Mouse (Mus musculus) MN1 (cell line): ENCODE data around the gene Ankra2.

Experiments
- DNase-seq: peaks from one replicate; pipeline ENCODE4 v3.0.0-alpha.2; 2016; ENCODE audit warnings: low spot score

Ankra2 gene

GRCm38 (mm10) chr13:98296072-98296471 lies 33.2 kb downstream of the Ankra2 start:
- no peak for DNase-seq

DNA sequence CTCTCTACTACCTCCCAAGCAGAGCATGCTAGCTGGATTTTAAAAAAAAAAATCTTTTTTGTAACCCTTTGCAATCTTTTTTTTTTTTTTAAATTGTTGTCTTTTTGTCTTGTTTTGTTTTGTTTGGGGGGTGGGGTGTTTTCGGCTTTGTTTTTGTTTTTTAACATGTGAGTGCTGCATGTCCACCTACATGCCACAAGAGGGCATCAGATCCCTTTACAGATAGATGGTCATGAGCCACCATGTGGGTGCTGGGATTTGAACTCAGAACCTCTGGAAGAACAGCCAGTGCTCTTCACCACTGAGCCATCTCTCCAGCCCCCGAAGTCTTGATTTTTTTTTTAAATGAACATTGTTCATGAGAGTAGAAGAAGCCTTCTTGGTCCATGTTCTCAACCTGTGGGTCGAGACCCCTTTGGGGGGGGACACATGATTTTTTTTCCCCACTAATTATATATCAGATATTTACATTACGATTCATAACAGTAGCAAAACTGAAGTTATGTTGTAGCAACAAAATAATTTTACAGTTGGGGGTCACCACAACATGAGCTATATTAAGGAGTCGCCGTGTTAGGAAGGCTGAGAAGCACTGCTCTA lies 35.1 kb downstream of the Ankra2 start:
- DNase-seq = peak; percentile 49

DNA sequence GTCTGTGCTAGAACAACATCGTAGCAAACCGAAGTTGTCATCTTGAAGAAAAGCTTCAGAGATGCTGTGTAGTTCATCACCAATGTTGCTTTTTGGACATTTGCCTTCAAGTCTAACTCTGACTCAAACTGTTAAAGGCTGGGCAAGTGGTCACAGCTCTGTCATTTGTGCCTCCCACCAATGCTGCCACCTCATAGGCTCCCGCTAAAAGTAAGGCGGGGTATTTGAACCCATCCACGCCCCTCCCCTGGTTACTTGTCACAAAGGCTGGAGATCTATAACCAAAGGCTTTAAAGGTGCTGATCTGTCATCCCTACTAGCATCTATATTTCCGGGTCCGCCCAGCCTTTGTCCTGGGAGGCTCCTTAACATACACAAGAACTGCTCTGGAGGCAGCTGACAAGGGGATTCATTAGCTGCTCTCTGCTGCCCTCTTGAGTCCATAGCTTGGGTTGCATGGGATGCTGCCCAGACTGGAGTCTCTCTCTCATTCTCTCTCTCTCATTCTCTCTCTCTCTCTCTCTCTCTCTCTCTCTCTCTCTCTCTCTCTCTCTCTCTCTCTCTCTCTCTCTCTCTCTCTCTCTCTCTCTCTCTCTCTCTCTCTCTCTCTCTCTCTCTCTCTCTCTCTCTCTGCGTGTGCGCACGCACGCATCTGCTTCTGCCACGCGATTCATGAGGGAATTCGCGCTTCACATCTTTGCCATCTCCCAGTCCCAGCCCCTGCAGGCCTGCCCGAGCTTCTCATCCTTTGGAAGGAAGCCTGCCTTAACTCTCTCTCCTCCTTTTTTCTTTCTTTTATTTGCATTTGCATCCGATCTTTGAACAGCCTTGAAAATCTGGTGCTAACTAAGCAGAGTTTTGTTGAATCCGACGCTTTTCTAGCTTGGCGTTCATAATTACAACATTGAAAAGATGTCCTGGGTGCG lies 36.2 kb downstream of the Ankra2 start:
- peak; percentile 99 for DNase-seq

GRCm38 (mm10) chr13:98305257-98305656 lies 42.4 kb downstream of the Ankra2 start:
- DNase-seq = no peak

DNA sequence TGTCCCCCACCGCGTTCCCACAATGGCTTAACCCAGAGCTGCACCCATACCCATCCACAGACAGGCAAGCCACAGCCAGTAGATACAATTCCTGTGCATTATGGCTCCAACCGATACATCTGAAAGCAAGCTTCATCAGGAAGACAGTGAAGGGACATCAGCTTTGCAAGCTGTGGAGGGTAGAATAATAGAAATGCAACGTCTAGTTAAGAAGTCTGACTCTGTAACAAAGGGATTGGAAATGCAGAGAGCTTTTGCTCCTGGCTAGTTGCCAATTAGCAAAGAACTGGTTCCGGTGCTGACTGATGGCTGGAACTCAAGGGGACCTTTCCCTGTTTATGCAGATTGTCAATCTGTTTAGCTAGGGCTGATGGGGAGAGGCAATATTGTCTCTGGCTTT lies 43.5 kb downstream of the Ankra2 start:
- DNase-seq = peak; percentile 62

- DNase-seq = no peak
These were observed 44.1 kb downstream of the Ankra2 start for GRCm38 (mm10) chr13:98306852-98307475.

- peak; percentile 83 for DNase-seq
These were observed 45.1 kb downstream of the Ankra2 start for GRCm38 (mm10) chr13:98308004-98308403.

DNA sequence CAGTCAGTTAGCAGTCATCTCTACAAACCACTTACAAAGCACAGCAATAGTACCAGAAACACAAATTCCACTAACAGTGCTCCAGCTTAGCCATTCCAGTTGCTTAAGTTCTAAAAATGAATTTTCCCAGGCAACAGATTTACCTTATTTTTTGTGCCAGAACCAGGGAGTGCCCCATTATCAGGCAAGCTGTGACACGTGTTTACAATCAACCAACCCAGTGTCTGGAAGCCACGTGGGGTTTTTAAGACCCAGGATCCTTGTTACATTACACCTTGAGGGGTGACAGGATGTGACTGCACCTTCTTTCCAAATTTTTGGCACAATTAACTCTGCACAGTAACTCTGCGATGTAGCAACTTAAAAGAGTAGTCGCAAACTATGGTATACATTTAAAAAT lies 45.9 kb downstream of the Ankra2 start:
- peak; percentile 25 for DNase-seq

GRCm38 (mm10) chr13:98311597-98311996 lies 48.7 kb downstream of the Ankra2 start:
- peak; percentile 40 for DNase-seq

GRCm38 (mm10) chr13:98313631-98314030 lies 50.8 kb downstream of the Ankra2 start:
- DNase-seq = no peak

DNA sequence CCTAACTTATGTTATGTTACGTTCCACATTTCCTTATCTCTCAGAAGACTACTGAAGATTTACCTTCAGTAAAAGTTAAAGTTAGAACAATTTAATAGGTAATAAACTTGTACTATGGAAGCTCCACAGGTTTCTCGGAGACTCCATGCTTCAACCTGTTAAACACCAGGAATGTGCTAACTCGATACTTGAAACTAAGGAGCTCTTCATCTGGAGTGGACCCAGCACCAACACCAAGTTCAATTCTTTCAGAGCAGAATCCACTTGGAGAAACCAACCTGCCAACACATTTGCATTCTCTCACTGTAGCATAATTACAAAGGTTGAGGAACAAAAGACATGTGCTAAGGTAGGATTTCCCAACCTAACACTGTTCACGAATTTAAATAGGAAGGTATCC lies 52.2 kb downstream of the Ankra2 start:
- no peak for DNase-seq

DNA sequence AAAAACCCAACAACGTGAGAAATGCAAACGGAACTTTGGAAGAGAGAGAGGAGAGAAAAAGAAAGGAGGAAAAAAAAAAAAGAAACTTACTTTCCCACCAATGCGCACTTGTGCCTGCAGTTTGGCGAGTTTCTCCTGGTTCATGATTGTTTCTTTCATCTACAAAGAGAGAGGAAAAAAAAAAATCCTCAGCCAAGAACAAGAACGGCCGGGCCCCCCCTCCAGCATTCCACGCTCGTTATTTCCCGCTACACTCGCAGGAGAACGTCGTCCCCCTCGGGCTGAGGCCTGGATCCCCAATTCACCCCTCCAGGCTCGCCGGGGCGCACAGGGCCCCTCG lies 53.2 kb downstream of the Ankra2 start:
- no peak for DNase-seq

DNA sequence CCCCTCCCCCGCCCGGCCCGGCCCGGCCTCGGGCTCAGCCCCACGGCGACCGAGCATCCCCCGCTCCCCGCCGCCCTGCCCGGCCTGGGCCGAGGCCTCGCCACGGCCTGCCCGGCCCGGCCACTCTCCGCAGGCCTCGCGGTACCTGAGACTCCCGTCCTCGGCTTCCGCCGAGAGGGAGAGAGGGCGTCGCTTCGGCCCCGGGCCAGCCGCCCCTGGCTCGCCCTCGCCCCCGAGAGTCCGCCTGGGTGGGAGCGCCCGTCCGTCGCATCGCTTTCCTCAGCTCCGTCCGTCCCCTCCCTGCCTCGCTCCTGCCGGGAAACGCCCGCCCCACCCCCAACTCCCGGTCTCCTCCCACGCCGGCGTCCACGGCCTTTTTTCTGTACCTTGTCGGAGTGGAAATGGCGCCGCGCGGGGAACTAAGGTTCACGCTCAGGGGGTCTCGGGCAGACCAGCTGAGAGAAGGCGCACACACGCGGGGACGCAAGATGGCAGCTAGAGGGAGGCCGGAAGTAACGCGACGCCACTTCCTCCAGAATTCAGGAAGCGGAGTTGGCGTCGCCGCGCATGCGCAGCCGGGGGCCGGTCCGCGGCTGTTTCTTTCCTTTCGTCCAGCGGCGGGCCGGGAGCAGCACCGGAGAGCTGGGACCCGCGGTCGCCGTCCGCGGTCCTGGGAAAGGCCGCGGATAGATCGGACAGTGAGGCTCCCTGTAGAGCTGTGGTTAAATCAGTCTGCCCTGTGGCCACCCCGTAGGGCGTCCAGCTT lies 53.8 kb downstream of the Ankra2 start, which contains the start of gene Btf3:
TSS of gene Btf3 (minus strand) at position 527 of the 766 bp plus-strand sequence.
- peak; percentile 97 for DNase-seq

DNA sequence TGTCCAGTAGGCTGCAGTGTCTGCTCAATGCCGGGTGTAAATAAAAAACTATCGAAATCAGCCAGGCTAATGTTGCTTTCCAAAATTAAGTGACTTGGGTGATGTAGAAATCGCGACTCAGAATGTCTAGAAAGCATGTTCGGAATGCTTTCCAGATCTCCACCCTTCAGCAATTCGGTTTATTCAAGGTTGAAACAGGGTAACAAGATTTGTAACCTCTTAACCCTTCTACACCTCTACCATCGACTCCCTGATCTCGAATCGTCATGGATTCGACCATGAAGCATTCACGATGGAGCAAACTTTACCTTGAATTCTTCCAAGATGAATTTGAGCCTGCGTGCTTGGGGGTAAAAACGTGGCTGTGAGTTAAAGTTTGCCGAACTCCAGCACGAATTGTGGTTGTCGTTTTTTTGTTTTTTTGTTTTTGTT lies 54.4 kb downstream of the Ankra2 start:
- DNase-seq = no peak

- DNase-seq = peak; percentile 15
These were observed 55.0 kb downstream of the Ankra2 start for GRCm38 (mm10) chr13:98317911-98318310.
